Mouse (Mus musculus): ENCODE measurements at regions not wholly inside any gene's neighbourhood (a gene's known extent, or its start where the extent isn't known, plus 50 kb on each side); places are given as distances from the start of the nearest gene placed in this dataset.
"Not testable (repeated sequence)": the region's sequence is repeated elsewhere in the genome, so short reads cannot be mapped to it uniquely, and the experiment has no call there.

GRCm38 (mm10) chr5:148706323-148707120, 153.9 kb upstream of the Ubl3 start:
- no peak for DNase-seq (ENCODE audit: low spot score in 2 of 2)

GRCm38 (mm10) chr5:148704769-148705168, 152.2 kb upstream of the Ubl3 start:
- DNase-seq (ENCODE audit: low spot score in 2 of 2): no peak

- no peak for DNase-seq (ENCODE audit: low spot score in 2 of 2)
Observed at GRCm38 (mm10) chr5:148701859-148702258, 149.3 kb upstream of the Ubl3 start.

- DNase-seq (ENCODE audit: low spot score in 2 of 2): no peak
Observed at GRCm38 (mm10) chr5:148701001-148701400, 148.4 kb upstream of the Ubl3 start.

GRCm38 (mm10) chr5:148700240-148700639, 147.7 kb upstream of the Ubl3 start:
- no peak for DNase-seq (ENCODE audit: low spot score in 2 of 2)

GRCm38 (mm10) chr5:148697631-148698368, 145.2 kb upstream of the Ubl3 start:
- DNase-seq (ENCODE audit: low spot score in 2 of 2): no peak

GRCm38 (mm10) chr5:148694352-148694751, 141.8 kb upstream of the Ubl3 start:
- no peak for DNase-seq (ENCODE audit: low spot score in 2 of 2)

- DNase-seq (ENCODE audit: low spot score in 2 of 2): no peak
Observed at GRCm38 (mm10) chr5:148691486-148691885, 138.9 kb upstream of the Ubl3 start.

- DNase-seq (ENCODE audit: low spot score in 2 of 2): peak in 1 of 2 experiments; percentile 8
Observed at GRCm38 (mm10) chr5:148690823-148691197, 138.2 kb upstream of the Ubl3 start.

GRCm38 (mm10) chr5:148690158-148690822, 137.7 kb upstream of the Ubl3 start:
- no peak for DNase-seq (ENCODE audit: low spot score in 2 of 2)

- no peak for DNase-seq (ENCODE audit: low spot score in 2 of 2)
Observed at GRCm38 (mm10) chr5:148689297-148689696, 136.7 kb upstream of the Ubl3 start.

GRCm38 (mm10) chr5:148688501-148688900, 135.9 kb upstream of the Ubl3 start:
- DNase-seq (ENCODE audit: low spot score in 2 of 2): no peak

- no peak for DNase-seq (ENCODE audit: low spot score in 2 of 2)
Observed at GRCm38 (mm10) chr5:148687827-148688226, 135.2 kb upstream of the Ubl3 start.

GRCm38 (mm10) chr5:148684216-148684615, 131.6 kb upstream of the Ubl3 start:
- no peak for DNase-seq (ENCODE audit: low spot score in 2 of 2)

GRCm38 (mm10) chr5:148682553-148682952, 130.0 kb upstream of the Ubl3 start:
- no peak for DNase-seq (ENCODE audit: low spot score in 2 of 2)

GRCm38 (mm10) chr5:148680341-148680740, 127.8 kb upstream of the Ubl3 start:
- no peak for DNase-seq (ENCODE audit: low spot score in 2 of 2)

- no peak for DNase-seq (ENCODE audit: low spot score in 2 of 2)
Observed at GRCm38 (mm10) chr5:148679586-148679985, 127.0 kb upstream of the Ubl3 start.

- not testable (repeated sequence) for DNase-seq (ENCODE audit: low spot score in 2 of 2)
Observed at GRCm38 (mm10) chr5:148678285-148678937, 125.8 kb upstream of the Ubl3 start.

- no peak for DNase-seq (ENCODE audit: low spot score in 2 of 2)
Observed at GRCm38 (mm10) chr5:148674281-148674680, 121.7 kb upstream of the Ubl3 start.

- DNase-seq (ENCODE audit: low spot score in 2 of 2): peak; percentile 15 to 52
Observed at GRCm38 (mm10) chr5:148662281-148662741, 109.7 kb upstream of the Ubl3 start.

- DNase-seq (ENCODE audit: low spot score in 2 of 2): no peak
Observed at GRCm38 (mm10) chr5:148661120-148661519, 108.5 kb upstream of the Ubl3 start.

Measured in right cerebral cortex, postnatal 36 days (tissue).